Mouse (Mus musculus): ENCODE data around the gene Copb1. TPM values are rescaled to one million over a fixed set of nuclear protein-coding genes. Genes with fewer than 3 reads are reported as not detected.
A peak's percentile ranks its signal among the peaks of the same experiment; 100 is the strongest.

Gene Copb1
- 62.0 and 68.6 TPM in 2 replicates for polyA plus RNA-seq (2012; rRNA removed)

GRCm38 (mm10) chr7:114253885-114254833 is at the start of gene Copb1:
Gene Copb1, minus strand, starts transcription at chr7:114254711.
- peak; percentile 97 for DNase-seq (ENCODE audit: low read depth)

GRCm38 (mm10) chr7:114301293-114301782 is 46.8 kb upstream of the Copb1 start:
- no peak for DNase-seq (ENCODE audit: low read depth)
- TF ChIP-seq CTCF (IDR thresholded peaks at IDR 0.05; ENCODE audit: borderline replicate concordance, extremely low read depth, insufficient read depth, insufficient read length) (no peak), POLR2A (IDR thresholded peaks at IDR 0.05; ENCODE audit: borderline replicate concordance, extremely low read depth, insufficient read depth, insufficient read length, poor library complexity, severe bottlenecking) (no peak)

More at GRCm38 (mm10) chr7:114253885-114254833, at the start of gene Copb1:
- TF ChIP-seq CTCF (IDR thresholded peaks at IDR 0.05; ENCODE audit: borderline replicate concordance, extremely low read depth, insufficient read depth, insufficient read length) = no peak
- TF ChIP-seq POLR2A (IDR thresholded peaks at IDR 0.05; ENCODE audit: borderline replicate concordance, extremely low read depth, insufficient read depth, insufficient read length, poor library complexity, severe bottlenecking) = peak; percentile 65; the same call in 1 of the 2 replicates

GRCm38 (mm10) chr7:114300782-114301181 is 46.3 kb upstream of the Copb1 start:
- DNase-seq (ENCODE audit: low read depth) = no peak
- TF ChIP-seq POLR2A (IDR thresholded peaks at IDR 0.05; ENCODE audit: borderline replicate concordance, extremely low read depth, insufficient read depth, insufficient read length, poor library complexity, severe bottlenecking) = no peak
- TF ChIP-seq CTCF (IDR thresholded peaks at IDR 0.05; ENCODE audit: borderline replicate concordance, extremely low read depth, insufficient read depth, insufficient read length) = no peak

DNA sequence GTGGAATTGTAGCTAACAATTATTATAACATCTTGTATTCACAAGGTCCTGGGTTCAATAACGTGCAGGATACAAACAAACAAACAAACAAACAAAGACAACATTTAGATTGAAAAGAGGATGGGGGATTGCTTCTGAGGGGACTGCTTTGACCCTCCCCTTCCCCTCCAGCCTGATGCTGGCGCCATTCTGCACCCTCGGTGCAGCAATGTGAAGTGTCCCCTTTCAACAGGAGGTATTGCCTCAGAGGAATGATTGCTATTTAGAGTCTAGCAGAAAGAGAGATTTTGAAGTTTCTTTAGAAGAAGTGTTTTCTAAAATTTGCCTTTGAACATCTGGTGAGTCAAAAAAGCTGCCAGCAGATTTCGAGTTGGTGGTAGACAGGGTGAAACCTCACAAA is 44.7 kb upstream of the Copb1 start:
- TF ChIP-seq POLR2A (IDR thresholded peaks at IDR 0.05; ENCODE audit: borderline replicate concordance, extremely low read depth, insufficient read depth, insufficient read length, poor library complexity, severe bottlenecking) (no peak), CTCF (IDR thresholded peaks at IDR 0.05; ENCODE audit: borderline replicate concordance, extremely low read depth, insufficient read depth, insufficient read length) (no peak)
- no peak for DNase-seq (ENCODE audit: low read depth)

GRCm38 (mm10) chr7:114294698-114295097 is 40.2 kb upstream of the Copb1 start:
- no peak for DNase-seq (ENCODE audit: low read depth)
- peak; percentile 30; the same call in 1 of the 2 replicates for TF ChIP-seq CTCF (IDR thresholded peaks at IDR 0.05; ENCODE audit: borderline replicate concordance, extremely low read depth, insufficient read depth, insufficient read length)
- no peak for TF ChIP-seq POLR2A (IDR thresholded peaks at IDR 0.05; ENCODE audit: borderline replicate concordance, extremely low read depth, insufficient read depth, insufficient read length, poor library complexity, severe bottlenecking)

DNA sequence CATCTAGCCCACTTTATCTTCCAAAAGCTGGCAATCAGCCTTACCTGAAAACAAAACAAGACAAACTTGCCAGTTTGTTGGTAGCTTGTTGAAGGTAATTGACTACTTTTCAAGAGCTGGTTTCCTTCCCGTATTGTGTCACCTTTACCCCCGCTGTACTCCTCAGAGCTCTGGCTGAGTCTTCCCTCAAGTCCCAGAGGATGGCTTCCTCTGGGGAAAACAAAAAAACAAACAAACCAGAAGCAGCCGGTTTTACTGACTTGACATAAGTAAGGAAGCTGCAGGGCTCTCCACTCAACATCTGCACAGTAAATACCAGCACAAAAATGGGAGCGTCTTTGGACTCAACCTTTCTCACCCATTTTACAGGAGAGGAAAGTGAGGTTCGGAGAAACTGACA is 39.4 kb upstream of the Copb1 start:
- no peak for DNase-seq (ENCODE audit: low read depth)
- no peak for TF ChIP-seq CTCF (IDR thresholded peaks at IDR 0.05; ENCODE audit: borderline replicate concordance, extremely low read depth, insufficient read depth, insufficient read length)
- no peak for TF ChIP-seq POLR2A (IDR thresholded peaks at IDR 0.05; ENCODE audit: borderline replicate concordance, extremely low read depth, insufficient read depth, insufficient read length, poor library complexity, severe bottlenecking)

DNA sequence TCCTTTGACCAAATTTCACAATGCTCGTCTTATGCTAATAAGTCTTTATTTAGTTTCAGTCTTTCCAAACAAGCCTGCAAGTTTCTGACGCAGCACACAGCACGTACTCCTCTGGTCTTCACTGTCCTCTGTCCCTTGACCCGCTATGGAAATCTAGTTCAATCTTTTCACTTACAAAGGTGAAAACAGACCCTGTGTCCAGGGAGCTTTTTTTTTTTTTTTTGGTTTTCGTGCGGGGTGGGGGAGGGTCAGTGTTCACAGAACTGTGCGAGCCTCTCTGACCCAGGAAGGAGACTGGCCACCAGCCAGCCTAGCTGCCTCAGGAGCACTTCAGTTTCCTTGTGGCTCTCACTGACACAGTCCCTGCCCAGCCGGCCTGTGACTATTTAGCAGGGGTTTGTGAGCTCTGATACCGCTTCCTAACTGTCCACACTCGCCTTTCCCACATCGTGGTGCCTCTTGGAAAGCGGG is 38.0 kb upstream of the Copb1 start:
- TF ChIP-seq POLR2A (IDR thresholded peaks at IDR 0.05; ENCODE audit: borderline replicate concordance, extremely low read depth, insufficient read depth, insufficient read length, poor library complexity, severe bottlenecking) = no peak
- no peak for TF ChIP-seq CTCF (IDR thresholded peaks at IDR 0.05; ENCODE audit: borderline replicate concordance, extremely low read depth, insufficient read depth, insufficient read length)
- DNase-seq (ENCODE audit: low read depth) = peak; percentile 77

DNA sequence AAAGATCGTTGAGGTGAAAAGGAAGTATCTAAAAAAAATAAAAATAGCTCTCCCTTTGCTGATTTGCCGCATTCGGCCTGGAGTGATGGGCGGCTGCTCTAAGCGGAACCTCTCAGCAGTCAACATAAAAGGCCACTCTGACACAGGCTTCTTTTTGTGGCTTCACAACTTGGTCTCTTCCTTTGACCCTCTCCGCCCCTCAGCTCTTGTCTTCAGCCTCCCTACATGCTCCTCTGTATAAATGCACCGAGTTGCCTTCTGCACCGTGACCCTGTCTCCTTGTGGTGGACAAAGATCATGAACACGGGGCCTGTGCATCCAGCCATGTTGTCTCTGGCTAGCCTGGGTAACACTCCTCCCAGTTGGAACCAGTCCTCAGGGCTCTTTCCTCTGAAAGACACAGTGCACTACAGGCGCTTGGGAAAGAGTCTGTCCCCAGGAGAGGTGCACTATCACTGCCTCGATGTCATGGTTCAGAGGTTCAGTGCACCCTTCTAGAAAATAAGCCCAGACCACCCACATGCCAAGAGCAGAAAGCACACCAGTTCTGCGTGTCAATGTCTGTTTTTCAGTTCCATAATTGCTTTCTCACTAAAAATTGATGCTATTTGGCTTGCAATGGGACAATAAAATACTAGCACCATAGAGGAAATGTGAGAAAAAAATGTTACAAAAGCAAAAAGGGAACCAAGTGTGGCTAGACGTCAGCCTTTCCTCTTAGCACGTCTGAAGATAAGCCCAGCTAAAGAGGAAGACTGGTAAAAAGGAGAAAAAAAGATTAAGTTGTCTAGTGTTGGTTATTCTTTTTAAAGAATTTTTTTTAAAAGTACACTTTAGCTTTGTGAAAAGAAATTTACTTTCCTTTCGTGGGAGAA is 37.2 kb upstream of the Copb1 start:
- peak; percentile 3 for DNase-seq (ENCODE audit: low read depth)
- TF ChIP-seq POLR2A (IDR thresholded peaks at IDR 0.05; ENCODE audit: borderline replicate concordance, extremely low read depth, insufficient read depth, insufficient read length, poor library complexity, severe bottlenecking) = no peak

DNA sequence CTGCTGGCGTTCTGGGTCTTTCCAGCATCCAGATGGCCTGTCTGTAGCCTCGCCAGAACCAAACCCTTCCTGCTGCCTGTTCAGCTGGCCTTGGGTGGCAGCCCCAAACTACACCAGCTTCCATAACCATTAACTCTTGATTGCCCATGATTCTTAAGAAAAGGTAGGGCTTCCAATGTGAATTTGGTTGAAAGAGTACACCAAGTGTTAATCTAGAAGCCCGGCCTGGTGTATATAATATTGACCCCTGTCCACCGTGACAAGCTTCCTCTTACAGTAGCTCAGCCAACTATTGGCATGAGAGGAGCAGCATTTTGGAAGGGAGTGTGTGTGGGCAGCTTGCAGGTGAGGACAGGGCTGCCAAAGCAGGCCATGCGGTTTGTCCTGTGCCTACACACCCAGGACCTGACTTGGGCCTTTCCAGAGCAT is 35.6 kb upstream of the Copb1 start:
- peak; percentile 74 for DNase-seq (ENCODE audit: low read depth)

DNA sequence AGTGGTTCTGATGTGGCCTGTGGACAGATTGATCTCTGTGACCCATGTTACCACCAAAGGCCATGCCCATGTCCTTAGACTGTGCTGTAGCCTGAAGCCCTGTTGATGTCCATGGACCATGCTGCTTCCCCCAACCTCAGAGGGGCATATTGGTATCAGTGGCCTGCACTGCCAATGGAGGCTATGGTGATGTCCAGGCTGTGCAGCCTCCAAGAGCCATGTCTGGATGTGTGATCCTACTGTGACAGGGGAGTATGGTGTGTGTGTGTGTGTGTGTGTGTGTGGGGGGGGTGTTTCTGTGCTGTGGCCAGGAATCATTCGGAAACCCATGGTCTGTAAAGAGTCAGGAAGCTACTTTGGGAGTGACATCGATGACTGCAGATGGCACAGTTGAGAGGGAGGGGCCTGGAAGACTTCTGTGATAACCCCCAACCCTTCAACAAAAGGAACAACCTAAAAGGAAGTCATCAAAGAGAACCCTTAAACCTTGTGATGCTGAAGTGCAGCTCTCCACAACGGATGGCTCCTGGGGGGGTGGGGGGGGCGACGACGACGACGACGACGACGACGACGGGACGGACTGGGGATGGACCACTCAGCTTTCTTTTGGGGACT is 29.9 kb upstream of the Copb1 start:
- TF ChIP-seq POLR2A (IDR thresholded peaks at IDR 0.05; ENCODE audit: borderline replicate concordance, extremely low read depth, insufficient read depth, insufficient read length, poor library complexity, severe bottlenecking) (no peak), CTCF (IDR thresholded peaks at IDR 0.05; ENCODE audit: borderline replicate concordance, extremely low read depth, insufficient read depth, insufficient read length) (no peak)
- DNase-seq (ENCODE audit: low read depth) = no peak

More for the DNA sequence above, 35.6 kb upstream of the Copb1 start:
- TF ChIP-seq CTCF (IDR thresholded peaks at IDR 0.05; ENCODE audit: borderline replicate concordance, extremely low read depth, insufficient read depth, insufficient read length) (no peak), POLR2A (IDR thresholded peaks at IDR 0.05; ENCODE audit: borderline replicate concordance, extremely low read depth, insufficient read depth, insufficient read length, poor library complexity, severe bottlenecking) (no peak)
